Mouse (Mus musculus) olfactory bulb, adult 2 months (tissue): ENCODE data around the gene Dhx37.

Experiments used
- CTCF ChIP-seq: fragments of 200-500 bp; IDR thresholded peaks from 2 replicates; pipeline ENCODE4 v1.5.1; 2012; ENCODE audit warnings: low read depth, mild to moderate bottlenecking, low read length, moderate library complexity; ENCODE audit not compliant: insufficient read depth
- POLR2A ChIP-seq: fragments of 200-500 bp; IDR thresholded peaks from 2 replicates; pipeline ENCODE4 v1.6.1; 2012; ENCODE audit warnings: mild to moderate bottlenecking, low read depth, low read length, moderate library complexity; ENCODE audit not compliant: insufficient read depth

- no peak for TF ChIP-seq POLR2A
- no peak for TF ChIP-seq CTCF
Observed at GRCm38 (mm10) chr5:125482474-125482873, 48.6 kb upstream of the Dhx37 start.
